Mouse (Mus musculus) kidney, adult 11 months (tissue): ENCODE results near the gene Scyl1.

Source experiments
- DNase-seq: peaks from one replicate; pipeline ENCODE4 v3.0.0; 2022

Scyl1 gene

GRCm38 (mm10) chr19:5740320-5741317, 30.6 kb downstream of the Scyl1 start, which contains the start of gene Ltbp3:
TSS of gene Ltbp3 (plus strand) at chr19:5740904.
- peak; percentile 43 for DNase-seq

DNA sequence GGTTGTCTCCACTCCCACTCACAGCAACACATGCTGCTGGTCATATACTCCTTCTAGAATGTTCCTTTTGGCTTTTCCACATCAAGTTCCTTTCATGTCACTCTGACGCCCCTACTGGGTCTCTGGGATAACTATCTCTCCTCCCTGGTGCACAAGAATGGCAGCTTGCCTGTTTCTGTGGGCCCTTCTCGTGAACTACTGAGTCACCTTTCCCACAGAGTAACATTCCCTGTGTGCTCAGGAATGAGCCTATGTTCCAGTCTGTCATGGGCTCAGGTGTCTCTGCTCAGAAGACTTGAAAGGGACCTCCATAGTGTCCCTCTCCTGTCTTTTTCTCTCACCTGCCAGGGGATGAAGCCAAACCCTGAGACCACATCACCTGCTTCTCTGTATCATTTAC, 31.8 kb downstream of the Scyl1 start:
- DNase-seq: no peak

GRCm38 (mm10) chr19:5734325-5734724, 36.9 kb downstream of the Scyl1 start:
- DNase-seq: no peak

GRCm38 (mm10) chr19:5731264-5731978, 39.8 kb downstream of the Scyl1 start:
- peak; percentile 93 for DNase-seq

DNA sequence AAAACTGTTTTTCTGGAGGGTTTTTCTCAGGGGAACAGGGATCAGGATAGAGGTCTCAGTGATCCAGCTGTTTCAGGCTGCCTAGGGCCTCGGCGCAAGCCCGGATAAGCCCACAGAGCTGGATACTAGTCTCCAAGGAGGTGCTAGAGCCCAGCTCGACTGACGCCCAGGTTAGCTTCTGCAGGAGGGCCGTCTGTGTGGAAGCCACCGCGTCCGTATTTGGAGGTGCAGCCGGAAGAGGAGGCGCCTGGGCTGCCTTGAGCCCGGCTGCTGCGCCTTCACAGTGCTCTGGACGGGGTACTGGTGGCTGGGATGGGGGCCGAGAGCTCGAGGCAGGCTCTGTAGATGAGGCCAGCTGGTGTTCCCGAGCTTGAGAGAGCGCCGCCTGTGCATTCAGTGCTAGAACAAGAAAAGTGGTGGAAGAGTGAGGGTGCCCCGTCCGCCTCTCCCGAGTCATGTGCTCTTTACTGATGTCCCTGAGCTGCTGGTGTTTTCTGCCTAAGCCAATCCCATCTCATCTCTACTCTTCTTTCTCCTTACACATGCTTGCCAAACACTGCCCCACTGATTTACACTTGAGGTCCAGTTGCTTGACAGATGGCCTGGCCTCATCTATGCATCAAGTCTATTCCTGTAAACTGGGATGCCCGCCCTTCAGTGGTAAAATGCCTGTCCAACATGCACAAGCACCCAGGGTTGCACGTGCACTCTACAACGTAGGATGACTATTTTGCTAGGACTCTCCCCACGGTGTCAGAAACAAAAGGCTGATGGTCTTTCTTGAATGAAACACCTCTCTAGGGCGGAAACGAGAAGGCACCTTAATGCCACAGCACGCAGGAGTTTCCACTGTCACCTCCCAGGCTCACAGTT, 40.7 kb downstream of the Scyl1 start:
- DNase-seq: peak; percentile 24

DNA sequence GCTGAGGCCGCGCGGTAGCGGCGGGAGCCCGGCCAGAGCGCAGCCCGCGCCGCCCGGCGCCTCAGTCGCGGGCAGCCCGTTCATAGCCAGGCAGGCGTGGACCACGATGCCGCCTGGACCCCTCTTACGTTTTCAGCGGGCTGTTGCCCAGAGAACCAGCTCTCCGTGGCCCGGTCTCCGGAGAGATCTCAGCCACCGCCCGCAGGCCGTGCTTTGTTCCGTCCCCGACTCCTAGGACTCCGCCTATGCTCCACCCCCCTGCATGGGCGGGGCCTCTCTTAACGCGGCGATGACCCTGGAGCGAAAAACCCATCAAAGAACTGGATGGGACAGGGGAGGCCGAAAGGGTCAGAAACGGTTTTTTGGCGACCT, 41.8 kb downstream of the Scyl1 start, which contains the start of gene Fam89b:
Fam89b (minus strand) TSS at position 210 of the 372 bp plus-strand sequence.
- DNase-seq: peak; percentile 84

DNA sequence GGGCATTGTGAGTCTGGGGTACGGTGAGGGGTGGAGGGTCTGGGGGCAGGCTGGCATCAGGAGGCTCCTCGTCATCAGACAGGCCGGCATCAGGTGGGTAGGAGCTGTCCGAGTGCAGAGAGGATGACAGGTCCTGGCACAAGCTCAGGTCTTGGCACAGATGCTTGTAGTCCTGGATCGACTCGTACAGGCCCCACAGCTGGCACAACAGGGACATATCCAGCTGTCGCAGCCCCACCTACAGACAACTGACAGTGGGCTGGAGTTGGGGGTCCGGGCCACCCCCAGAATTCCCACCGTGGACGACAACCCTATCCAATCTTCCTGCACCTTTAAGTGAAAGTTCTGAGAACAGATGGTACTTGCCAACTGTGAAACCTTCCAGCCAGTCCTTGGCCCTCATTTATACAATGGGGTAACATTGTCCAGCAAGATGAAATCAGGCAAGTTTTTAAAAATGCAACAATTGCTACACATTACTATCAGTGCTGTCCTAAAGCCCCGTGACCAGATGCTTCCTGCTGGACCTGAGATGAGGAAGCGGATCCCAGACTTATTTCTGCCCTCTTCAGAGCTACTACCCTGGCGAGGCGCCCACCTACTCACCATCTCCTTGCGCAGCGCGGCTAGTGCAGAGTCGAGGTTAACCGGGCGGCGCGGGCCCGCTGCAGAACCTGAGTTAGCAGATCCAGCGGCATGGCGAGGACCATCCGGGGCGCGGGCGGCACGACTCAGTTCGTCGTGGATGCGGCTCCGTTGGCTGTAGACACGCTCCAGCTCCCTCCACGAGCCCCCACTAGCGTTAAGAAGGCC, 42.4 kb downstream of the Scyl1 start:
- peak; percentile 34 for DNase-seq

DNA sequence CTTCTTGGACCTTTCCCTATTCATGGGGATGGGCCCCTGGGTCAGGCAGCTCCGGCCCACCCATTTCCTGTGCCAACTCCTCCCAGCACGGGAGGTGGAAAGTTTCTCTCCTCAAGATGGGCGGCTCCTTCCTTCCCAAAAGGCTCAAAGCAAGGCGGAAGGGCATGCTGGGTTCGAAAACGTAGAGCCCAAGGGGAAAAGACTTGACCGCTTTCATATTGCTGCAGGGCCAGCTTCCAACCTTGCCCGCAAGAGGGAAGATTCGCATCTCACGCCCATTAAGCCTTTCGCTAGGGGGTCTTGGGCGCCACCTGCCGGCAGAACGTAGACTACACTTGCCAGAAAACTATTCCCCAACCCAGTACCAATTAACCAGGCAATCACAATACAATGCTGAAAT, 43.5 kb downstream of the Scyl1 start:
- peak; percentile 78 for DNase-seq

GRCm38 (mm10) chr19:5726961-5727578, 44.1 kb downstream of the Scyl1 start:
- DNase-seq: no peak

DNA sequence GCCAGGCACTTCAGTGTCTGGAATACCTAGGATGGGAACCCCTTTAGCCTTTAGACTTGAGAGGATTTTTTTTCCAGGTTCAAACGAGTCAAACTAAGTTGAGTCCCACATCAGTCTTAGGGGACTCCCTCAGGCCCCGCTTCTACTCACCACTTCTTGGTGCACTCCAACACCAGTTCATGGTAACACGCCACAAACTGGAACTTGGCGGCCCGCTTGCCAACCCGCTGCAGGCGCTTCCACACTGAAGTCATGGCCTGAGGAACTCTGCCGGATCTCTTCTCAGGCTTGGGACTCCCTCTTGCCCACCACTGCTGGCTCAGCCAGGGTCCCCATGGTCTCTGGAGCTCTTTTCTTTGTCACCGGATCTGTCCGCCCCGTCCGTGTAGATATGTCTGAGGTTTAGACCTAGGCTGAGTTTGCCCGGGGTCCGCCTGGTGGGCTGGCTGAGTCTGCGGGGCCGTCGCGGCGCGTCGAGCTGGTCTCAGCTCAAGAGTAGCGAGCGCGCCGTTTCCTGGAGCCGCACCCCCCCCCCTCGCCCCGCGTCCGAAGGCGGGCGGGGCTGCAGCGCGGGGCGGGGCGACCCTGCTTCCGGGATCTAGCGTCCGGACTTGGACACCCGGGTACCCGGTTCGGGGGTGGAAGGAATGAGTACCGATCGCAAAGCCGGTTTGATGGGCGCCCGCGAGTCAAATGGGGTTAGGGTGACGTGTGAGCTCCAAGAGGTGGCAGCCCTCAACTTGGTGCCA, 45.3 kb downstream of the Scyl1 start, which contains the start of gene Ehbp1l1:
Ehbp1l1 (minus strand) TSS at position 551 of the 749 bp plus-strand sequence.
- DNase-seq: peak; percentile 48

DNA sequence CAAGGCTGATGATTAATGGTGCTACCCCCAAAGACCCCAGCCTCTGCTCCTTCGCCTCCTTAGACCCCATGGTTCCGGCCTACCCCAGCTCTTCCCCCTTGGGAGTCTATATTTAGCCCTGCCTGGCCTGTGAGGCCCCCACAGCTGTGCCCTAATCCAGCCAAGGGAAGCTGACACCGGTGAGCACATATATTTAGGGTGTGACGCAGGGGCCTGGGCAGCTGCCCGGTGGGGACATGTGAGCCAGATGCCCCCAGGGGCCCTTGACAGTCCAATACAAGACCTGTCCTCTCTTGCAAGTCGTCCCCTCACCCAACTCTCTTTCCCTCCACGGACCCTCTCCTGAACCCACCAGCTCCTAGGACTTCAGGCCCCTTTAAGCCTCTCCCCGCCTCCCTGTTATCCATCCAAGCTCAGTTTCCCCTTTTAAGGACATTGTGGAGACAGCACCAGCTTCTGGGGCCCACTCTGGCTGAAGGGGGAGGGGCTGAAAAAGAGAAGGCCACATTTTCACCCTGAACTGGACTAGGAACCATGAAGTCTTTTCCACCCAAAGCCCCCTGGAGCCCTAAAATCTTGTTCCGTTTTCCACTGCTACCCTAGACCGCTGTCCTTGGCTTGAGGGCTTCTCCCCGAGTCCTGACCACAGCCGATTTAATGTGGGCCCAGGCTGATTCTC, 46.1 kb downstream of the Scyl1 start:
- DNase-seq: peak; percentile 53

DNA sequence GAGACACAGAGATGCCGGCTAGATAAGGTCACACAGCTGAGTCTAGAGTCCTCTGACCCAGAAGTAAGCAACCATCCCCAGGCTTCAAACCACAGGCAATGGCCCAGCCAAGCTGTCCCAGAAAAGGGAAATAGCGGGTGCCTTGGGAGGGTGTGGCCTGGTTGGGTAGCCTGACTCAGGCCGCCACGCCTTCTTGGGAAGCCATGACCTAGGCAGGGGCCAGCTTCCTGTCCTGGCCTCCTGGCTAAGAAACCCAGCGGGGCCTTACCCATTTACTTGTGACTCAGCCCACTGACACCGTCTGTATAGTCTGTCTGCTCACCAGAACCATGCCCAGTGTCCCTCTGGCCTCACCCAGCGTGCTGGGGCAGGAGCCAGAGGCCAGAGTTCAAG, 46.7 kb downstream of the Scyl1 start:
- peak; percentile 82 for DNase-seq

DNA sequence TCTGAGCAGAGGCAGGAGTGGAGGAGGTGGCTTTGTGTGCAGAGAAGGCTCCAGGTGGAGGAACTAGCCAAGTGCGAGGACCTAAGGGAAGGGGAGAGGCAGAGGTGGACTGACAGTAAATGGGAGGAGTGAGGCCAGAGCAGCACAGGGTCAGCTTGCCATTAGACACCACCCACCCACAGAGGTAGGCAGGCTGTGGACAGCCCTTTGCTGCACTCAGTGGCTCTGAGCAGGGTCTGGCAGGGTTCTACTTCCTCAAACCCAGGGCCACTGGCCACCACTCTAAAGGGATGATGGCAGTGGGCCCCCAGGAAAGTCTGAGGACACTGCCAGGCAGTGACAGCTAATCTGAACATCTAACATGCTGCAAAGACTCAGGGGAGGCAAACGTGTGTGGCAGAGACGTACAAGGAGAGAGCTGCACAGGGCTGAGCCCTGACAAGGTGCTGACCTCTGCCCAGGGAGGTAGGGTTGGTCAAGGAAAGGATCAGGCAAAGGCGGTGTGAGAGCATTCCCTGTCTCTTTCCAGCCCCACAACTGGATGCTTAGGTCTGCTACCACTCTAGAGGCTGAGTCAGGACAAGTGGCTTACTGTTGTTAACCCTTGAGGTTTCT, 47.2 kb downstream of the Scyl1 start:
- DNase-seq: no peak

DNA sequence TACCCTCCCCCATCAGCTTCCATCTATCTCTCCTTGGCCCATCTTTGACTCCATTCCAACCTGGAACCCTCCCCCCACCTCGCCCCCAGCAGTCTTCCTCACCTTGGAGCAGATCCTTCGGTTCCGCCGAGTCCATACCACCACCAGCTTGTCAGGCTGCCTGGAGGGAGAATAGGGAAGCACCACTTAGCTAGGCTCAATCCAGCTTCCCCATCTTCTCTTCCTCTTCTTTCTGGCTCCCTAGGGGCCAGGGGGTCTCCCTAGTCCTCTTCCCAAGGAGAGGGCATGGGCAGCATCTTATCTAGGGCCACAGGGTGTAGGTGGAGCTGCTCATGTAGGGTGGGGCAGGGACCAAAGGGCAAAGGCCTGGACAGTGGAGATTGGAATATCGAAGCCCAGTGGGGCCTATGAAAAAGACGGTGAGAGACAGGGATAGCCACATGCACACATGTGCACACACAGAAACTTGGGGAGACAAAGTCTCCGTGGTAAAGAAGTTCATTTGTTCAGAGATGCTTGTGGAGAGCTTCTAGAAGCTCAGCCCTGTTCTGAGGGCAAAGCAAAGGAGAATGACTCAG, 48.3 kb downstream of the Scyl1 start:
- no peak for DNase-seq

DNA sequence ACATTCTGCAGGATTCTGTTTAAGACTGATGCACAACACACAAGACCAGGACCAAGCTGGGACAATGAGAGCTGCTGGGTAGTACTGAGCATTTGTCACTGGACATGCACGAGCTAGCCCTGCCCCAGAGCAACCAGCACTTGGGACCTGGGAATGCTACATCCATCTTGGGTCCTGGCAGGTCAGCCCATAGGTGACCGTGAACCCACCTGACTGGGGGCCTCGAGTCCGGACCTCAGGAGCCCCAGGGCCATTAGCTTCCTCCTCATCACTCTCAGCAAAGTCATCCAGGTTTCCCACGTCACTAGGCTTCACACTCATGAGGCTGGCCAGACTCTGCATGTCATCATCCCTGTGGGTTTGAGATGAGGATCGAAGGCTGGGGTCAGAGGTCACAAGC, 50.0 kb downstream of the Scyl1 start:
- no peak for DNase-seq

DNA sequence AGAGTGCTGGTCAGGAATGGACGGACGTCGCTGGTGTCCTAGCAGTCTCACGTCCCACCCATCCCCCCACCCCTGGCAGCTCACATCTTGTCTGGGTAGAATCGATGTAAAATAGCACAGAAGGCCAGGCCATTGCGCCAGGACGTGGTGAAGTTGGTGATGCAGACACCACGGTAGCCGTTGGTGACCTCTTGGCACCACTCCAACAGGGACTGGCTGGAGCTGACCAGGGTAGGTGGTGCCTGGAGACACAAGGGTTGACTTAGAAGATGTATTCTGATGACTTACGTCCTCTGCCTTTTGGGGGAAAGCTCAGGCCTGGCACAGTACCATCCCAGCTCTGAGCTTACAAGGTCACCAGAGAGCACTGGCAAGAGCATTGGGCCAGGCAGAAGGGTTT, 54.3 kb downstream of the Scyl1 start:
- no peak for DNase-seq

- no peak for DNase-seq
Measured at GRCm38 (mm10) chr19:5715793-5716688, 55.2 kb downstream of the Scyl1 start.

DNA sequence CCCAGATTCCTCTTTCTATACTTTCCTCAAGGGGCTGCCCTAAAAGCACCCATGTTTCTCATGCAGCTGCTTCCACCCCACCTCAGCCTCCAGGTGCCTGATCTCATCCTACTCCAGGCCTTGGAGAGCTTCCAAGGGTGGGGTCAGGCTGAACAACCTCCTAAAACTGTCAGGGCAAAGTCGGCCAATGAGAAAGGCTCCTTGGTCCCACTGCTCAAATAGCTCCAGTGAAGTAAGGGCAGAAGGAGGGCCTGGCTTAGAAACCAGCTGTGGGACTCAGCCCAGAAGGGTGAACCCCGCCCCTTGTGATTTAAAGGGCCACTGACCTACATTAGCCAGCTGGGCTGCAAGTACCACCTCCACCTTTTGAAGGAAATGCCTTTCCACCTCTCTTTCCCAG, 57.5 kb downstream of the Scyl1 start:
- DNase-seq: peak; percentile 82
